Mouse (Mus musculus): ENCODE measurements around the gene Rtp2.

The Rtp2 gene

DNA sequence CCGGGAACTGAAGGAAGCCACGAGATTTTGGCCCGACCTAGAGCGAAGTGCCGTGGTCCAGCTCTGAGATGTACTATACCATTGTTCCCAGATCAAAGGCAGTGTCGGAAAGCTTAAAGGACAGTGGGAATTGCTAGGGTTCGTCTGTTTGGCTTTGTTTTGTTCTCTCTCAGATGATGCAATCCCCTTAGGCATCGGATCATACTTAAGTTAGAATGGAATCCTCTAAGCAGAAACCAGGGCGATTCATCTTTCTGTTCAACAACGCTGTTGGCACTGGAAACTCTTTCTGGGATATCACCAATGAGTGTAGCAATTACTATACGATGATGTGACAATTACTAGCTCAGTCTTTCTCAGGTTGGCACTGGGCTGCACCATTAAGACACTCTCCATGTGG is at the start of gene Rtp2:
Gene Rtp2 (minus strand): TSS at position 101 of the 400 bp plus-strand sequence.
- ChIA-PET CTCF (interaction anchor here in 1 of 4 experiments (0.5 to 1.7 kb wide), 3 partner anchors 21 to 35 kb away, joined by 4 to 10 read pairs (median 5); no protein-coding TSS in a partner anchor), POLR2A (interaction anchor here in 1 of 4 experiments (1.3 kb wide), 1 partner anchor 10 kb away, joined by 5 read pairs; no protein-coding TSS in a partner anchor)

DNA sequence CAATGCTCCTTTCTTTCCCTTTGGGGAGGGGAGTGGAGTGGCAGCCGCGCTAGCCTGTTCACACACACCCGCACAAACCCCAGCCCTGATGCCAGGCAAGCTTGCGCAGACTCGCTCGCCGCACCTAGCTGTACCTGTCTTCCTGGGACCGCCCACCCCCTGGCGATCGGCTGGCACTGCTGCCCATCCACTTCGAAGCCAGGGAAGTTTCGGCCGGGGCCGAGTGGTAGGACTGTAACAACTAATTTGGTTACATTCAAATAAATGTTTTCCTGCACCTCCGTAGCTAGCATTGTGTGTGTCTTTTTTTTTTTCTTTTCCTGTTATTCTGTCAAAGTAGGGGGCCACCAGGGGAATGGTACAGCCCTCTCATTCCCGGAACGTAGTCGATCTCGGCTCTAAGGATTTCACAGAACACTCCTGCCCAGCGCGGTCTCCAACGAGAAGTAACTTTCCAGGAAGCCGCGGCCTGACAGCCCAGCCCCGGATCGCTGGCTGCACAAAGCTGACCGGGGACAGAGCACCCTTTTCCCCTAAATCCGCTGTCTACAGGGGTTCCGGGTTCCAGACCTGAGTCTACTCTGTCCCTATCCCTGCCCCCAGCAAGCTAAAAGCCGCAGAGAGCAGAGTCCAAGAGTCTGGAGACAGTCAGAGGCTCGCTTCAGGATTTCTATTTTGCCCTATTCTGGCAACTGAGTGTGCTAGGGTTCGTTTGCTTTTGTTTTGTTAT is 49.0 kb upstream of the Rtp2 start:
- ChIA-PET POLR2A (interaction anchor here in 3 of 4 experiments (0.7 to 11.1 kb wide), 9 partner anchors 7 to 1082 kb away, joined by 3 to 116 read pairs (median 4); partner anchors contain the start of genes Bcl6 (in 2 of the 3) and Gm37419 (in 2 of the 3)), CTCF (interaction anchor here in 3 of 4 experiments (0.6 to 5.6 kb wide), 12 partner anchors 8 to 1283 kb away, joined by 3 to 84 read pairs (median 4); no protein-coding TSS in a partner anchor)

GRCm38 (mm10) chr16:23980201-23980870 is 48.1 kb upstream of the Rtp2 start:
- ChIA-PET CTCF (interaction anchor here in 2 of 4 experiments (0.6 to 5.6 kb wide), 6 partner anchors 10 to 1284 kb away, joined by 3 to 84 read pairs (median 3); no protein-coding TSS in a partner anchor), POLR2A (interaction anchor here in 2 of 4 experiments (1.2 to 11.1 kb wide), 5 partner anchors 8 to 1079 kb away, joined by 3 to 116 read pairs (median 6); partner anchors contain the start of genes Bcl6 (in 2 of the 2) and Gm37419 (in 2 of the 2))

- POLR2A ChIA-PET: interaction anchor here in 2 of 4 experiments (1.7 to 2.0 kb wide), 2 partner anchors 9 kb away, joined by 6 to 10 read pairs; partner anchors contain the start of genes Bcl6 (in 2 of the 2) and Gm37419 (in 2 of the 2)
- CTCF ChIA-PET: interaction anchor here in 1 of 4 experiments (1.1 kb wide), 1 partner anchor 12 kb away, joined by 3 read pairs; no protein-coding TSS in a partner anchor
Observed at GRCm38 (mm10) chr16:23979446-23979845, 47.3 kb upstream of the Rtp2 start.

- POLR2A ChIA-PET: interaction anchor here in 3 of 4 experiments (0.7 to 1.4 kb wide), 3 partner anchors 10 to 1312 kb away, joined by 4 to 11 read pairs (median 7); partner anchors contain the start of genes Bcl6 (in 2 of the 3) and Gm37419 (in 2 of the 3)
Observed at GRCm38 (mm10) chr16:23978495-23978894, 46.3 kb upstream of the Rtp2 start.

DNA sequence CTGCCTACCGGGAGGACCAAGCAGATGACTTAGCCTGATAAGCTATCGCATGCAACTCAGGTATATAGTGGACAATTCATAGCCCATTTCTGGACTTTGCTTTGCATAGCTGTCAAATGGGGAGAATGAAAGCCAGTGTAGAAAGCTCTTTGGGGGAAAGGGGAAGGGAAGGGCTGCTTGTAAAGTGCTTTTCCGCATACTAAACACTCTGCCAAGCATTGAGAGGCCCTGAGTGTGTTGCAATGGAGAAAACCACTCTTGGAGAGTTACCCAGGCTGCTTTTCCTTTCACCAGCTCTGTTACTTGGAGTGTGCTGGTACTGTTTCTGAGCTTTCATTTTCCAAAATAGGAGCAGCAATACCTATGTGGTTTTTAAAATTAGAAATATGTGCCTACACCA is 45.5 kb upstream of the Rtp2 start:
- ChIA-PET CTCF (interaction anchor here in 1 of 4 experiments (0.7 kb wide), 1 partner anchor 10 kb away, joined by 4 read pairs; no protein-coding TSS in a partner anchor), POLR2A (interaction anchor here in 2 of 4 experiments (1.2 to 1.4 kb wide), 2 partner anchors 11 kb away, joined by 4 to 7 read pairs; partner anchors contain the start of genes Bcl6 (in 2 of the 2) and Gm37419 (in 2 of the 2))

More at GRCm38 (mm10) chr16:23978495-23978894, 46.3 kb upstream of the Rtp2 start:
- CTCF ChIA-PET: no interaction called here

GRCm38 (mm10) chr16:23976196-23976595 is 44.0 kb upstream of the Rtp2 start:
- ChIA-PET POLR2A (no interaction called here), CTCF (no interaction called here)

- ChIA-PET POLR2A (interaction anchor here in 1 of 4 experiments (2.0 kb wide), 1 partner anchor 13 kb away, joined by 5 read pairs; no protein-coding TSS in a partner anchor), CTCF (interaction anchor here in 2 of 4 experiments (0.6 to 2.6 kb wide), 2 partner anchors 9 to 108 kb away, joined by 3 to 14 read pairs; no protein-coding TSS in a partner anchor)
Observed at GRCm38 (mm10) chr16:23973635-23974367, 41.6 kb upstream of the Rtp2 start.

GRCm38 (mm10) chr16:23972901-23973300 is 40.7 kb upstream of the Rtp2 start:
- ChIA-PET CTCF (interaction anchor here in 3 of 4 experiments (0.6 to 2.6 kb wide), 3 partner anchors 10 to 109 kb away, joined by 3 to 14 read pairs (median 3); no protein-coding TSS in a partner anchor), POLR2A (interaction anchor here in 2 of 4 experiments (1.8 to 2.0 kb wide), 2 partner anchors 13 to 16 kb away, joined by 5 read pairs; partner anchors contain the start of genes Bcl6 (in 1 of the 2) and Gm37419 (in 1 of the 2))

GRCm38 (mm10) chr16:23972126-23972740 is 40.0 kb upstream of the Rtp2 start:
- ChIA-PET CTCF (interaction anchor here in 2 of 4 experiments (1.3 to 2.6 kb wide), 2 partner anchors 10 kb away, joined by 3 to 14 read pairs; no protein-coding TSS in a partner anchor), POLR2A (interaction anchor here in 2 of 4 experiments (0.8 to 2.0 kb wide), 3 partner anchors 9 to 17 kb away, joined by 4 to 5 read pairs (median 5); partner anchors contain the start of genes Bcl6 (in 1 of the 2) and Gm37419 (in 1 of the 2))

DNA sequence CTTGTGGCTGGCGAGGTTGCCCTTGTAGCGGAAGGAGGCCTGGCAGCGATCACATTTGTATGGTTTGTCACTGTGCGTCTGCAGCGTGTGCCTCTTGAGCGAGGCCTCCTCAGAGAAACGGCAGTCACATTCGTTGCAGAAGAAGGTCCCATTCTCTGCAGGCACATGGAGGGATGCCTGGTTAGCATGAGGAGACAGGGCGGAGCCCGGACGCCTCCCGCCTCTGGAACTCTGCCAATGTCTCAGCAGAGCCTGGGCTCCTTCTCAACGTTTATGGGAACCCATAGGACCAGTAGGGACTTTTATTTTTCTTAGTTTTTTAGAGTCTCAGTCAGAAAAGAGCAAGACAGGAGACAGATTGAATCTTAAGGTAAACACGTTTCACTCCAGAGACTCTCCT is 37.7 kb upstream of the Rtp2 start:
- ChIA-PET POLR2A (interaction anchor here in 1 of 4 experiments (1.6 kb wide), 1 partner anchor 19 kb away, joined by 5 read pairs; the partner anchor contains the start of genes Bcl6 and Gm37419), CTCF (interaction anchor here in 1 of 4 experiments (1.2 kb wide), 1 partner anchor 13 kb away, joined by 4 read pairs; no protein-coding TSS in a partner anchor)

- ChIA-PET POLR2A (no interaction called here), CTCF (no interaction called here)
Observed at GRCm38 (mm10) chr16:23968888-23969287, 36.7 kb upstream of the Rtp2 start.

GRCm38 (mm10) chr16:23967301-23967700 is 35.1 kb upstream of the Rtp2 start:
- ChIA-PET CTCF (interaction anchor here in 3 of 4 experiments (0.6 to 1.3 kb wide), 18 partner anchors 9 to 1099 kb away, joined by 3 to 5 read pairs (median 4); partner anchors contain the start of gene Rtp2 (in 1 of the 3)), POLR2A (interaction anchor here in 2 of 4 experiments (1.0 to 1.5 kb wide), 3 partner anchors 15 to 19 kb away, joined by 4 to 5 read pairs (median 5); no protein-coding TSS in a partner anchor)

DNA sequence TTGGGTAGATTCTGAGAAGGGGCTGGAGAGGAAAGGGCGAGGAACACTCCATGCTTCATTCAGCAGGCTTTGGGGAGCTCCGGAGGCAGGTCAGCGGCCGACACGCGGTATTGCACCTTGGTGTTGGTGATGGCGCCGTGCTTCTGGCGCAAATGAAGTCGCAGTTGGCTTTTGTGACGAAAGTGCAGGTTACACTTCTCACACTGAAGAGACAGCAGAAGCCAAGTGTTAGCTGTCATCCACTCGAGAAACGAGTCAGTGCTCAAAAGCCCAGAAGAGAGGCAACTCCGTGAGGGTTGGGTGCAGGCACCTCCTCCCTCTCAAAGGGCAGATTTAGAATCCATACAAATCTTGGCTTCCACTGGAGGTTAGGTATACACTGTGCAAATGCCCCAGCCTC is 33.9 kb upstream of the Rtp2 start:
- ChIA-PET CTCF (interaction anchor here in 2 of 4 experiments (0.7 to 1.1 kb wide), 3 partner anchors 17 to 704 kb away, joined by 3 to 5 read pairs (median 3); no protein-coding TSS in a partner anchor), POLR2A (interaction anchor here in 2 of 4 experiments (0.6 kb wide), 2 partner anchors 602 to 716 kb away, joined by 3 read pairs; no protein-coding TSS in a partner anchor)

DNA sequence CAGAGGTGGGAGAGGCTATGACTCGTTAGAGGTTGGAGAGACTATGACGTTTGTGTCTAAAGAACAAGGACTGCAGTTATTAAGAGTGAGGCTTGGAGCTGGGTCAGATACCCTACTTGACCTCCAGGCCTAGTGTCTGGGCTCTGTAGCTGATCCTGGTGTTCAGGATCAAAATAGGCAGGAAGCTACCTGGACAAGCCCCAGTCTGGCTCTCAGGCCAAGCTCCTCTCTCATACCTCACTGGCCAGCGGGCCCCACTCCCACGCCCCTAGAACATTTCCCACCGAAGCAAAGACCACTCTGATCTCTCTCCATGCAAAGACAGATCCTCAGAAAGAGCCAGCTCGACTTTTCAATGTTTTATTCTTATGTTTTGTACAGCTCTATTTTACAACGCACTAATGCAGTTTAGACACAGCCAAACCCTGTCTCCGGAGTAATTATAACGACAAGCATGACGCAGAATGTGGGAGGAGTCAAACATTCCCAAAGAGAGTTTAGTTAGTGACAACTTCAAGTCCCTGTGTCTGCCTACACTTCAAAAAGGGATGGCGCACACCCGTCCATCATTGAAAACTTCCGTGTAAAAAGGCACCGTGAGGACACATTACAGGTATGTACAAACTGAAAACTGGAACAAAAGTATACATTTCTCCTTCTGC is 32.6 kb upstream of the Rtp2 start:
- CTCF ChIA-PET: interaction anchor here in 2 of 4 experiments (0.6 to 3.1 kb wide), 3 partner anchors 9 to 19 kb away, joined by 3 to 12 read pairs (median 3); no protein-coding TSS in a partner anchor
- POLR2A ChIA-PET: interaction anchor here in 3 of 4 experiments (0.6 to 1.3 kb wide), 4 partner anchors 18 to 24 kb away, joined by 3 to 5 read pairs (median 4); partner anchors contain the start of genes Bcl6 (in 2 of the 3) and Gm37419 (in 1 of the 3)

All from embryonic stem cell, embryonic (primary cell).